Mouse (Mus musculus) liver, embryonic 11.5 days (tissue): ENCODE data around the gene Rbfox2. TPM values are rescaled to one million over a fixed set of nuclear protein-coding genes. Genes with fewer than 3 reads are reported as not detected.

Experiments
- ATAC-seq: fragments of 200-750 bp; cut with Nextera tagmentation; replicated peaks from 2 replicates; pipeline ENCODE4 v1.8.0; 2017; ENCODE audit warnings: moderate number of reproducible peaks, mild to moderate bottlenecking, moderate TSS enrichment, moderate library complexity; ENCODE audit not compliant: low FRiP score
- DNase-seq: peaks from one replicate; pipeline ENCODE4 v3.0.0-alpha.2; 2017; ENCODE audit warnings: low spot score
- H3K27ac ChIP-seq: fragments of 300-500 bp; sonication (generic); 2 replicates; pipeline ENCODE4 v1.5.1; 2014; ENCODE audit warnings: mild to moderate bottlenecking, low read depth, low read length, control low read depth
- H3K27me3 ChIP-seq: fragments of 300-500 bp; sonication (generic); replicated peaks from 2 replicates; pipeline ENCODE4 v1.6.1; 2014; ENCODE audit warnings: low read length, mixed read lengths; ENCODE audit not compliant: control insufficient read depth, insufficient read depth
- H3K36me3 ChIP-seq: fragments of 300-500 bp; sonication (generic); 2 replicates; pipeline ENCODE4 v1.6.1; 2014; ENCODE audit warnings: mild to moderate bottlenecking, low read length, moderate library complexity, mixed read lengths; ENCODE audit not compliant: control insufficient read depth, insufficient read depth
- H3K4me1 ChIP-seq: fragments of 300-500 bp; sonication (generic); replicated peaks from 2 replicates; pipeline ENCODE4 v1.6.1; 2014; ENCODE audit warnings: low read length, mixed read lengths; ENCODE audit not compliant: control insufficient read depth, insufficient read depth
- H3K4me2 ChIP-seq: fragments of 300-500 bp; sonication (generic); 2 replicates; pipeline ENCODE4 v1.6.1; 2014; ENCODE audit warnings: mild to moderate bottlenecking, control low read depth, moderate library complexity
- H3K4me3 ChIP-seq: fragments of 300-500 bp; sonication (generic); 2 replicates; pipeline ENCODE4 v1.5.1; 2014; ENCODE audit warnings: low read depth, low read length, control low read depth
- H3K9ac ChIP-seq: fragments of 300-500 bp; sonication (generic); 2 replicates; pipeline ENCODE4 v1.6.1; 2014; ENCODE audit warnings: low read depth, low read length, control low read depth
- H3K9me3 ChIP-seq: fragments of 300-500 bp; sonication (generic); 2 replicates; pipeline ENCODE4 v1.6.1; 2016; ENCODE audit warnings: low read length, inconsistent platforms, mixed read lengths; ENCODE audit not compliant: control insufficient read depth
- WGBS: fragments of 180-500 bp; shearing (Covaris S2); extraction: QIAGEN DNeasy Blood & Tissue Kit; methylation state at CpG from one replicate; pipeline ENCODE4 v1.1.7; 2014; 5-methylcytosine and 5-hydroxymethylcytosine counted together
- polyA plus RNA-seq: library from polyadenylated mRNA; unstranded; fragments of >200 nt; fragmentation: Nextera tagmentation; extraction: Ambion mirVana; gene quantifications from 2 replicates; pipeline ENCODE4 v1.2.1, GENCODE M21; 2014

Rbfox2 gene
- polyA plus RNA-seq, 1 experiment from 2014 or later = 26.6 TPM

- Histone ChIP-seq H3K4me3 (no peak overlapping the region), H3K27ac (no peak overlapping the region), H3K4me1 (no peaks in the 10 kb centered on the region), H3K36me3 (peaks cover 13% of the 10 kb centered on the region; the same call in 1 of the 2 replicates), H3K4me2 (no peak overlapping the region), H3K27me3 (no peaks in the 10 kb centered on the region), H3K9me3 (no peaks in the 10 kb centered on the region), H3K9ac (no peak overlapping the region)
- 80% methylated on average over 14 of the region's 14 CpGs for WGBS
- ATAC-seq = no peak
- no peak for DNase-seq
These were observed 227.5 kb downstream of the Rbfox2 start for GRCm38 (mm10) chr15:77079256-77079822.

DNA sequence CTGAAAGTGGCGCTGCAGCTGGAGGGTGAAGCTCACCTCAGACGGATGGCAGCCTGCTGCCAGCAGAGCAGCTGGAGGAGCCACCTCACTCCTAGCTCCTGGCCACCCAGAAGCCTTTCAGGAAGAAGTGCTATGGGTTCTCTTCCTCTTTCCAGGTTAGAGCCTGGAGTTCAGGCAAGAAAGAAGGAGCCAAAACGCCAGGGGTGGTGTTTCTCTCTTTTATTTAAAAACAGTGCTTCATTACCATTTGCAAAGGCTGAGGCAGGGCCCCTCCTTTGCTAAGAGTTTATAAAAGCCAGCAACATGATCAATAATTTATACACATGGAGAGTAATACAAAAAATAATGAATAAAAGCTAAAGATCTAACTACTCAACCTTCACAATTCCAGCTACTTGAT is 228.0 kb downstream of the Rbfox2 start:
- H3K4me2 ChIP-seq = no peak overlapping the region
- H3K9me3 ChIP-seq = no peaks in the 10 kb centered on the region
- H3K4me1 ChIP-seq = no peaks in the 10 kb centered on the region
- H3K9ac ChIP-seq = no peak overlapping the region
- ATAC-seq (no peak), DNase-seq (no peak)
- H3K4me3 ChIP-seq = no peak overlapping the region
- 75% methylated on average over 3 of the region's 3 CpGs for WGBS
- peaks cover 13% of the 10 kb centered on the region; the same call in 1 of the 2 replicates for H3K36me3 ChIP-seq
- no peak overlapping the region for H3K27ac ChIP-seq
- H3K27me3 ChIP-seq = no peaks in the 10 kb centered on the region

- WGBS = 86% methylated on average over 9 of the region's 9 CpGs
- no peak overlapping the region for H3K9ac ChIP-seq
- H3K27me3 ChIP-seq = no peaks in the 10 kb centered on the region
- no peak overlapping the region for H3K27ac ChIP-seq
- no peaks in the 10 kb centered on the region for H3K9me3 ChIP-seq
- H3K4me1 ChIP-seq = no peaks in the 10 kb centered on the region
- ATAC-seq (no peak), DNase-seq (no peak)
- H3K36me3 ChIP-seq = peaks cover 13% of the 10 kb centered on the region; the same call in 1 of the 2 replicates
- H3K4me2 ChIP-seq = no peak overlapping the region
- no peak overlapping the region for H3K4me3 ChIP-seq
These were observed 228.9 kb downstream of the Rbfox2 start for GRCm38 (mm10) chr15:77077906-77078305.

- Histone ChIP-seq H3K4me2 (no peak overlapping the region), H3K27ac (no peak overlapping the region), H3K4me3 (no peak overlapping the region), H3K4me1 (peaks cover 2% of the 10 kb centered on the region; the same call in 1 of the 2 replicates), H3K9ac (no peak overlapping the region), H3K27me3 (no peaks in the 10 kb centered on the region), H3K36me3 (peaks cover 10% of the 10 kb centered on the region; the same call in 1 of the 2 replicates), H3K9me3 (no peaks in the 10 kb centered on the region)
- 78% methylated on average over 3 of the region's 3 CpGs for WGBS
- no peak for ATAC-seq
- no peak for DNase-seq
These were observed 230.3 kb downstream of the Rbfox2 start for GRCm38 (mm10) chr15:77076523-77076922.

DNA sequence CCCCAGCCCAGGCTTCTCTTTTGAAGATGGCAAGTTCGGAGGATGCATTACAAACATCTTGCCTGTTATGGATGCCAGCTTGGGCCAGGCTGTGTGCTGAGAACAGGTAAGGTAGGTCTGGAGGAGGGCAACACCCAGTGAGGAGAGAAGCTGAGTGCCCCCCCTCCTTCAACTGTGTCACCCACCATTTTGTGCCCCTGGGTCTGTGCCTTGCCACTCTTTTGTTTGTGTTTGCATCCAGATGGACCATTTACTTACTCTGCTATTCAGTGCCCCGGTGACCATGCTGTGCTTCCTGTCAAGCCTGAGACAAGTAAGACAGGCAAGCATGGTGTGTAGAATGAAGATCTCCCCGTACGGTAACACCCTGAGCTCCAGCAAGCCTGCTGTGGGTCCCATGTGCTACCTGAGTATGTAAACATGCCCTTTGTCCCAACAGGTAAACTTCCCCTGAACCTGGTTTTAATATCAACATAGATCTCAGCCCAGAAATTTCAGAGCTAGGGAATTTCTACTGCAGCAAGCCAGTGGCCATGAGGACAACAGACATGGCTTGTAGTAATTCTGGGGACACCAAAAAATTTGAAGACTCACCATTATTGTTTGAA is 234.1 kb downstream of the Rbfox2 start:
- Histone ChIP-seq H3K36me3 (peaks cover 4% of the 10 kb centered on the region; the same call in 1 of the 2 replicates), H3K4me1 (peaks cover 2% of the 10 kb centered on the region; the same call in 1 of the 2 replicates), H3K27me3 (no peaks in the 10 kb centered on the region), H3K4me2 (no peak overlapping the region), H3K27ac (no peak overlapping the region), H3K4me3 (no peak overlapping the region), H3K9me3 (no peaks in the 10 kb centered on the region), H3K9ac (no peak overlapping the region)
- whole genome bisulfite sequencing = 75% methylated on average over 4 of the region's 4 CpGs
- no peak for ATAC-seq
- no peak for DNase-seq

GRCm38 (mm10) chr15:77071501-77071900 is 235.3 kb downstream of the Rbfox2 start:
- peaks cover 2% of the 10 kb centered on the region; the same call in 1 of the 2 replicates for H3K4me1 ChIP-seq
- H3K4me2 ChIP-seq = no peak overlapping the region
- no peak overlapping the region for H3K9ac ChIP-seq
- H3K27me3 ChIP-seq = no peaks in the 10 kb centered on the region
- ATAC-seq (no peak), DNase-seq (peak; percentile 56)
- peaks cover under 1% of the 10 kb centered on the region; the same call in 1 of the 2 replicates for H3K36me3 ChIP-seq
- H3K27ac ChIP-seq = no peak overlapping the region
- H3K9me3 ChIP-seq = no peaks in the 10 kb centered on the region
- H3K4me3 ChIP-seq = no peak overlapping the region
- 9% methylated on average over 10 of the region's 10 CpGs for WGBS

GRCm38 (mm10) chr15:77070745-77071268 is 236.0 kb downstream of the Rbfox2 start:
- Histone ChIP-seq H3K9me3 (no peaks in the 10 kb centered on the region), H3K27ac (no peak overlapping the region), H3K4me2 (no peak overlapping the region), H3K36me3 (no peaks in the 10 kb centered on the region), H3K27me3 (no peaks in the 10 kb centered on the region), H3K9ac (no peak overlapping the region), H3K4me3 (no peak overlapping the region), H3K4me1 (peaks cover 2% of the 10 kb centered on the region; the same call in 1 of the 2 replicates)
- DNase-seq = no peak
- ATAC-seq = no peak
- WGBS = 83% methylated on average over 11 of the region's 11 CpGs

DNA sequence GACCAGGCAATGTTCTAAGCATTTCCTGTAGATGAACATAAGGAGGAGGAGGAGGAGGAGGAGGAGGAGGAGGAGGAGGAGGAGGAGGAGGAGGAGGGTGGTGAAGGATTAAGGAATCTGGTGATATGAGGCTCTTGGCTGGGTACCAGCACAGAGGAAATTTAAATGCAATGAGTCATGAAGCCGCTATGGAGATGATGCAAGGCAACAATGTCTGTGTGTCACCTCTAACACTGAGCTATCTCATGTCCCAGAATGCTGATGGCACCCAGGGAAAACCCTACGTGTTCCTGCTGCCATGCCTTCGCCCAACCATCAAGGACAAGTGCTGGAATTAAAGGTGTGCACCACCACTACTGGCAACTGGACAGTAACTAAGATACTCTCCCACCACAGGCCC is 237.8 kb downstream of the Rbfox2 start:
- no peak for ATAC-seq
- 63% methylated on average over 3 of the region's 3 CpGs for WGBS
- H3K27me3 ChIP-seq = no peaks in the 10 kb centered on the region
- no peaks in the 10 kb centered on the region for H3K9me3 ChIP-seq
- no peak for DNase-seq
- no peak overlapping the region for H3K4me2 ChIP-seq
- peaks cover 2% of the 10 kb centered on the region; the same call in 1 of the 2 replicates for H3K4me1 ChIP-seq
- no peak overlapping the region for H3K27ac ChIP-seq
- no peaks in the 10 kb centered on the region for H3K36me3 ChIP-seq
- H3K4me3 ChIP-seq = no peak overlapping the region
- no peak overlapping the region for H3K9ac ChIP-seq
